Mouse (Mus musculus): ENCODE data around the gene Ttc19.
"Not testable (repeated sequence)": the region's sequence is repeated elsewhere in the genome, so short reads cannot be mapped to it uniquely, and the experiment has no call there.

Ttc19 gene

DNA sequence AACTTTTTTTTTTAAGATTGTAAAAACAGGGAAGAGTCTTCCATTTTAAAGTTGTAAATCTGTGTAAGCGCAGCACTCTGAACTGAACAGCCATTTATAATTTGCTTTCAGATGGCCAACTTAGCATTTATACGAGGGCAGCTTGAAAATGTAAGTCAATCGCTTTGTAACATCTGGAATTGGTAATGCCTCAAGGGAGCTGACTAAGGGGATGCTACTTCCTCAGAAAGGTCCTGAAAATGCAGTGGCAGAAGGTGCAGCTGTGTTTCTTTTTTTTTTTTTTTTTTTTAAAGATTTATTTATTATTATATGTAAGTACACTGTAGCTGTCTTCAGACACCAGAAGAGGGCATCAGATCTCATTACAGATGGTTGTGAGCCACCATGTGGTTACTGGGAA, 2.7 kb downstream of the Ttc19 start:
- DNase-seq (ENCODE audit: low spot score): not testable (repeated sequence)

DNA sequence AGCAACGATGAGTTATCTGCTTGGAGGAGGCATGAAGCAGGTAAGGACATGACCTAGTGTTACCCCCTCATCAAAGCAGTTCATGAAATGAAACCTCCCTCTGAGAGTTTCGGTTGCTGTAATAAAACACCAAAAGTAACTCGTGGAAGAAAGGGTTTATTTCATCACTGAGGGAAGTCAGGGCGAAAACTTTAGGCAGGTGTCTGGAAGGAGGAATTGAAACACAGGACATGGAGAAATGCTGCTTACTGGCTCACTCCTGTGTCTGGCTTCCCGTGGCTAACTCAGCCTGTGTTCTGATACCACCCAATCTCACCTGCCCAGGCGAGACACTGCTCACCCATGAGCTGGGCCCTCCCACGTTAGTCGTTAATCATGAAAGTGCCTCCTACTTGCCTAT, 3.7 kb downstream of the Ttc19 start:
- no peak for DNase-seq (ENCODE audit: low spot score)

DNA sequence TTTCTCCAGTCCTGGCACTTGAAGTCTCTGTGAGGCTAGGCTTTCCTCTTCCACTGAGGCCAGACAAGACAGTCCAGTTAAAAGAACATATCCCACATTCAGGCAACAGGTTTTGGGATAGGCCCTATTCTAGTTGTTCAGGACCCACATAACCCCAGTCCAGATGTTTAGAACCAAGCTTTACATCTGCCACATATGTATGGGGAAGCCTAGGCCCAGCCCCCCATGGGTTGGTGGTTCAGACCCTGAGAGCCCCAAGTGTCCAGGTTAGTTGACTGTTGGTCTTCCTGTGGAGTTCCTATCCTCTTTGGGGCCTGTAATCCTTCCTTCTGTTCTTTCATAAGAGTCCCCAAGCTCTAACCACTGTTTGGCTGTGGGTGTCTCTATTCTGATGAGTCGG, 6.4 kb downstream of the Ttc19 start:
- DNase-seq (ENCODE audit: low spot score): no peak

DNA sequence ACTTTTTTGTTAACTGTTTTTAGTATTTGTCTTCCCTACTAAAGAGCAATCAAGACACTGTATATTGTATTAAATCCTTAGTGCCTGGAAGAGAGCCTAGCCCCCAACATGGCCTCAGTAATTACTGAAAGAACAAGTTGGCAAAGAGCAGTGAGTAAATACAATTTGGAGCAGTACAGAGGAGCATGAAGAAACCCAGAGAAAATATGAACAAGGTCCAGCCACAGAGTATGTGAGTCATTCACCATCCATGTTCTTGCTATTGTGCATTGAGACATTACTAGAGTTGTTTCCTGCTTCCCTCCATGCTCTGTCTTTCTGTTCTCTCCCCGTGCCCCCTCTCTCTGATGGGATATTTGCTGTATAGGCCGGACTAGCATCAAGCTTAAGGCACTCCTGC, 12.8 kb downstream of the Ttc19 start:
- DNase-seq (ENCODE audit: low spot score): no peak

DNA sequence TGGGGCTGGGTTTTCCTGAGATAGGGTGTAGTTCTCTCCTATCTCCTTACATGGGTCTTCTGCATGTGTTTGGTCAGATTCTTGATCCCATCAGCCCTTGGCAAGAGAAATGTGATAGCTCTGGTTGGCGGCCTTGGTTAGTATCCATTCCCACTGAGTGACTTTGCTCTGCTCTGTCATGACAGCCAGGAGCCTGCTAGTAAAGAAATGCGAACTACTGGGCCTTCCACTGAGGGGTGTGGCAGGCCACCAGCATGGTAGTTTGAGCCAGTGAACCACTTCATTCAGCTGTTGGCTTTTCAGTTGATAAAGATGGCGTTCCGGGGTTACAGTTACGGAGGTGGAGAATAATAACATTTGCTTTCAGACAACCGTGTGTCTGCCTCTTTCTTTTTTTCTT, 17.6 kb downstream of the Ttc19 start:
- no peak for DNase-seq (ENCODE audit: low spot score)

DNA sequence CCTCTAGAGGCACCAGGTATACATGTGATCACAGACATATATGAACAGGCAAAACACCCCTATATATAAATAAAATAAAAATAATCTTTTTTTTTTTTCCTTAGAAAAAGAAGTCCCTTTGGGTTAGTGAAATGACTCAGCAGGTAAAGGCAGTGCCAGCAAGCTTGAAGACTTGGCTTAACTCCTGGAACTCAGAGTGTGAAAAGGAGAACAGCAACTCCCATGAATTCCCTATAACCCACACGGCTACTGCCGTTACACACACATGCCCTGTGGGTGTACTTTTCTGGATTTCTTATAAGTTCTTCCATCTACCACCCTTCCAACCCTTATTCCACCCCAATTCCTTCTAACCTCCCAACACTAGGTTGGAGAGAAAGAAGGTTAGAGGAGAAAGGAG, 24.6 kb downstream of the Ttc19 start:
- no peak for DNase-seq (ENCODE audit: low spot score)

DNA sequence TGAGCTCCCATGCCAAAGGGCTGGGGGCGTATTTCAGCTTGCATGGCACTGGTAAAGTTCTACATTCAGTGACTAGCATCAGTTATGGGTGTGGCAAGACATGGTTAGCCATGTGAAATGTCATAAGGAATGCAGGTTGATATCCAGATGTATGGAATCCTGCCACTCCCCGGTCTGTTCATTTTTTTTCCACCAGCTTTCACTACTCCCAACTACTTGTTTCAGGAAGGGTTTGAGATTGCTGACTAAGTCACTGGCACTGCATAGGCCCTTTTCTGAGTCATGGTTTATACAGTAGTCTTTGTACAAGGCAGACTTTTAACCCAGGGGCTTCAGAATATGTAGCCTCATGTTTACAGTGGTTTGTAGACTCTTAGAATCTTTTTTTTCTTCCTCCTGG, 28.0 kb downstream of the Ttc19 start:
- DNase-seq (ENCODE audit: low spot score): no peak

DNA sequence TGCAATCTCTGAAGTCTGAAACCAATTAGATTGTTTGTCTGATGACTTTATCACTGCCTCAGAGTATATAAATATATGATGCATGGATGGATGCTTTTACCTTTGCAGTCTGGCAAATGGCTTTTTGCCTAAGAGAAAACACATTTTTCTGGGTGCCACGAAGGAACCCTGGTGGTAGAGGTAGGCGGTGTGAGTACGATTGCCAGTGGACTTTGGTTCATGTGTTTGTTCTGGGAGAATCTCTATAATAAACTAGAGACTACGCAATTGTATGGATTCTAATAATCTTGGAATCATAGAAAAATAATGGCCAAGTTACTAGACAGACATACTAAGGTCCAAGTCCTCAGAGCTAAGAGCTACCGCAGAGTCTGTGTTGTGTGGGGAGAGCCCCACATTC, 33.7 kb downstream of the Ttc19 start:
- DNase-seq (ENCODE audit: low spot score): no peak

DNA sequence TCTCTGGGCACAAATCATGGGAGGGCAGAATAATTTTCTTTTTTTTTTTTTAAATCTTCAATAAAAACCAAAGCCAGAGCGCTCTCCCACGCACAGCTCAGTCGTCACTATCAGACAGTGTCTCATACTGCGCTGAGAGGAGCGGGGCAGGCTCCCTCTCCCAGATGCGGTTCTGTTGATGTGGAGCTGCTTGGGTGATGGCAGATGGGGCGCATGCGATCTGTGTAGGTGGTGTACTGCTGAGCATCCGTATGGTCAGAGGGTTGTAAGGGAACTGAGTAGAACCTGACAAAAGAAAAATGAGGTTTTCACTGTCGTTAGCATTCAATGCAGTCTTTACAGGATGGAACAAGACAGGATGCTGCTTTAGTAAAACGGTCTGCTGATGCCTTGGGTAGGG, 36.5 kb downstream of the Ttc19 start:
- DNase-seq (ENCODE audit: low spot score): no peak

DNA sequence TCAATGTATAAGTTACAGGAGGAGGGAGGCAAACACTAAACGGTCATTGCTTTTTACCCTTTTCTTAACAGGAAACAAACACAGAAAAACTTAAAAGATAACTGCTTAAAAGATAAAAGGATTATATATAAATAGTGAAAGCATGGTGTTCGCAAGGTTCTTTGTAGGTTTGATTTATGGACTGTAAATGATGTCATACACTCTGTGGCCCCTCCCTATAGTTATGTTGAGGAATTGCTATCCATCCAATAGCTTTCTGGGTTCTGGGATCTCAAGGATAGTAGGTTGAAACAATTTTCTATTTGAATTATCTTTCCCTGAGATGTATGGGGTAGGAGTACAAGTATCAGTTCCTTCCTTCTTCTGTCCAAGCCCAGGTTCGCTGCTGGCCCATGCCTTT, 38.8 kb downstream of the Ttc19 start:
- no peak for DNase-seq (ENCODE audit: low spot score)

DNA sequence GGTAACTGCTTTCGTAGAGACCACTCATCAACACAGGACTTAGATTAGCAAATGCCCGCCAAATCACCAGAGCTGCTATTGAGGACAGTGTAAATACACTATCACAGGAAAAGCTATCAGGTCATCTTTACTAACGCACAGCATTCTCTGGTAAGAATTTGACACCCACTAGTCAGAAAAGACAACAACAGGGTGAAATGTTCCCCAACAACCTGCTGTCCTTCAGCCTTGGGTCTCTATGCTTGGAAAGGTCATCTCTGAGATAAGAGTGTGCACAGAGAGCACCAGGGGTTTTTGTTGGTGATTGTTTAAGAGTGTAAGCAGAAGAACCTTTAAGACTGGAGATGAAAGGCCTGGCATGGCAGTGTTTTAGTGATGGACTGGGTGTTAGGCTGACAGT, 42.4 kb downstream of the Ttc19 start:
- no peak for DNase-seq (ENCODE audit: low spot score)

DNA sequence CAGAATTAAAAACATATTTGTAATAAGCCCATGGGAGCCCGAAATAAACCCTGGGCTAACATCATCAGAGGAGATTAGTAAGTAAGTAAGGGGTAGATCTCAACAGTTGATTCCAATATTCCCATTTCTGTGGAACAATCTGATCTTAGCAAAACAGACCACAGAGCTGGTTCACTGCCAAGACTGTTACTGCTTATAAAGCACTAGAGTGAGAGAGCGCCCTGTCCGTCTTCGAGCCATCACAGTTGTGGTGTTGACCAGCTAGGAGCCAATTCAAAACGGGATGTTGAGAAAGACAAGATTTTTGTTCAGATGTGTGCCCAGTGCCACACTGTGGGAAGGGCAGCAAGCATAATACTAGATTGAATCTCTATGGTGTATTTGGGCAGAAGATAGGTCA, 49.9 kb downstream of the Ttc19 start:
- no peak for DNase-seq (ENCODE audit: low spot score)

DNA sequence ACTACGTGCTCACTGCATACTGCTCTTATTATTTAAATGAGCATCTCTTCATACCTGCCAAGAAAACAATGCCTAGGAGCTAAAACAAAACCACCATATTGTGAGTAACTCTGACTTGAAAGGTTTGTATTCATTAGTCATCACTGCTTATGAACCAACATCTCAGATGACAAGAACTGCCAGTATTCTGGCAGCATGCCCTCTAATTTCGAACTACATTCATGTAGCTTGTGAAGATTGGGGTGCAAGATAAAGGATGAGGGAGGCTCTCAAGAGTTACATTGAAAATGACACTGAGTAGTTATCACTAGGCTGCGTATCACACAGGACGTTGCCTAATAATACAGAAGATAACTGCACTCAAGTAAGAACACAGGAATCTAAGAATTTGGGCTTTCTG, 51.0 kb downstream of the Ttc19 start:
- no peak for DNase-seq (ENCODE audit: low spot score)

DNA sequence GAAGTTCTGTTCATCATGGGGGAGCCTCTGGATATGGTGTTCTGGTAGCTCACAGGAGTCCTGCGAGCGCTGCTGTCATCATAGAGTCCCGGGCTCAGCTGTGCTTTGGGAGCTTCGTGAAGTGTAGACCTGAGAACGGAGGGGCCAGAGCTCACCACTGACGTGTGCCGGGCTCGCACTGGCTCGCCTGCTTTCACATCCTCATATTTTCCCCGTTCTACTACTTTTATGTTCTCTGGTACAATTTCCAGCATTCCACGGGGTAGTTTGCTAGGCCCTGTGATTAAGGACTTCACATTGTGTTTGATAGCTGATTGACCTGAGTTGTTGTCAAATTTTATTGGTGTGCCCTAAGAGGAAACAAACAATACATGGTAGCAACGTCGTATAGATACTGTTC, 61.7 kb downstream of the Ttc19 start:
- DNase-seq (ENCODE audit: low spot score): no peak

DNA sequence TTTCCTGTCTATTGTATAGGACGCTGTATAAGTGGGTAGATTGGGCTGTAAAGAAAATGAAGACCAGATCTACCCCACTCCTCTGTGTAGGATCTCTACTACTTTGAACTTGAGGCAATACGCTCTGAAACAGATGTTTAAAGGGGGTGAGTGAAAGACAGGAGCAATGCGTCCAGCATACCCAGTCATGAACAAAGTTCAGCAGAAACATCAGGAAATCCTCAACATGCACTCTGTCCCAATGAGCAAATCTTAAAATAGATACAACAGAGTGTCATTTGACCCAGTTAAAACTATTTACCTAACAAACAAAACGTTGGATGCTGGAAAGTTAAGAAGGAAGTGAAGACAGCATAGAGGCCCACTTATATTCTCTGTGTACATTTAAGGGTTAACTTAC, 70.7 kb downstream of the Ttc19 start:
- no peak for DNase-seq (ENCODE audit: low spot score)

DNA sequence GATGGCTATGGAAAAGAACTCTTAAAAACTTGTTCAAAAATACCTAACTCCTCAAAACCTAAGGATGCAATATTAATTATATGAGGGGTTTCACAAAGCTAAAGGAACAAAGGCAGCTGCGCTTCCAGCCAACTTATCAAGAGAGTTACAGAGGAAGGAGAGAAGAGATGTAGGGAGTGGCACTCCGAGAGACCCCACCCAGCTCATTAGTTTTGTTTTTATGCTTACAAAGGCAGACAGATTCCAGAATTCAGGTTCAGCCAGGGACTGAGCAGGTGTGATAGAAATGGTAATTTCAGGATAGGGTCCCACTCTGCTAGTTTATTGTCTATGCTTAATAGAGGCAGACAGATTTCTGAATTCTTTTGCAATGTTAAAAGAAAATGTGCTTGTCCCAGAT, 73.9 kb downstream of the Ttc19 start:
- no peak for DNase-seq (ENCODE audit: low spot score)

DNA sequence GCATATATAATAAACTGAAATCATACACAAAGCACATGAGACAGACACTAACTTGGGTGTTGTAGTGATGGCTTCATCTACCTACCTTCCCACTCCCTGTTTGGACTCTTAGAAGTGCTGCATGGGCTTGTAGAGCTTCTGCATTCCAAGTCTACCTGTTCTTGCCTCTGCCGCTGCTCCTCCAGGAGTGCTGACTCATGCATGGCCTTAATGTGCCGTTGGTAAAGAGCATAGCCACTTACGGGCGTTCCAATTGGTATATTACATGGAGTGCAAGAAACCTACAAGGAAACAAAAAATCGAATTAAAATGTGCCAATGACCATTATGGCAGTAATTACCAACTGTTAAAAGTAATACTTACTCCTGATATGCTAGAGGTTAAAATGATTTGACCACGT, 85.6 kb downstream of the Ttc19 start:
- DNase-seq (ENCODE audit: low spot score): no peak

DNA sequence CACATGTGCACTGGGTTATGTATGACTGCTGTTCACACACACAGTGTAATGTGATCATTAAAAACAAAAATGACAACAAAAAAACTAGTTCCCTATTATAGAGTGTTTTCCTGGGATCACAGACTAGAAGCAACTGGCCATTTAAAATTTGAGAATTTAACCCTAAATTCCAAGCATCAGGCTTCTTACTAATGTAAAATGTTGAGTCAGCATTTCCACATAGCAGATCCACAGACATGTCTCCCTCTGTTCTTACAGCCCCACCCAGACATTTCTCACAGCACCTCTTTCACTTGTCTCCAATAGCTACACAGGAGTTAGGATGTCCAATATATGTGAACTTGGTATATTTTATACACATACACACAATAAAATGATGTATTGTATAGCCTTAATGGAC, 88.7 kb downstream of the Ttc19 start:
- DNase-seq (ENCODE audit: low spot score): no peak

DNA sequence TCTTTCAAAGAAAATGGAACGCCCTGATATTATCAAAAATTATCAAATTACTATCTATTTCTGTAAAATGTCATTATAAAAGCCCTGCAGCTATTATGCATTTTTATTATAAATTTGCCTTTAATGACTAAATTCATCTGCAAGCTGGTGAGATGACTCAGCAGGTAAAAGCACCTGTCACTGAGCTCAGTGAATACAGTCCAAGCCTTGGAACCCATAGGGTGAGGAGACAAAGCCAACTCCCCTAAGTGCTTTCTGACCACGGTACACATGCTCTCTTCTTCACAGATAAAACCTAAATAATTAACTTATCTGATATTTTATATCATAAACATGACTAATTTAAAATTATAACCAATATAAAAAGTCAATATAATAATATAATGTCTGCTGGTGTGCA, 90.5 kb downstream of the Ttc19 start:
- no peak for DNase-seq (ENCODE audit: low spot score)

DNA sequence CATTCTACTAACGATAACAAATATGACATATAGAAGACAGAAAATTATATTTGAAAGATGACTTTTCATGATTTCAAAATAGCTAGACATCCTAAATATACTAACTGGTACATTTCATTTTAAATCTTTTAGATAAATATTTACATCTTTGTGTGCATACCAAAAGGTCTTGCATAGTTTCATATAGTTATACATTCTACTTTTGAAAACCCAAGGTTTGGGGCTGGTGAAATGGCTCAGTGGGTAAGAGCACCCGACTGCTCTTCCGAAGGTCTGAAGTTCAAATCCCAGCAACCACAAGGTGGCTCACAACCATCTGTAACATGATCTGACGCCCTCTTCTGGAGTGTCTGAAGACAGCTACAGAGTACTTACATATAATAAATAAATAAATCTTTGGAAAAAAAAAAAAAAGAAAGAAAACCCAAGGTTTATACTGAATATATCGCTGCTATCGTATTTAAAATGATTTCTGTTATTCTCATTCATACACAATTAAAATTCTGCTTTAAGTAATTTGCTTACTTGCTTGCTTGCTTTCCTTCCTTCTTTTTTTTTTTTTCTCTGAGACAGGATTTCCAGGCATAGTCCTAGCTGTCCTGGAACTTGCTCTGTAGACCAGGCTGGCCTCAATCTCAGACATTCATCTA, 96.1 kb downstream of the Ttc19 start:
- DNase-seq (ENCODE audit: low spot score): not testable (repeated sequence)
